Mouse (Mus musculus) CD4-positive, CD25-positive, alpha-beta regulatory T cell, adult 9 weeks (primary cell): ENCODE results near the gene Gm9972. TPM values are rescaled to one million over a fixed set of nuclear protein-coding genes. Genes with fewer than 3 reads are reported as not detected.

Source experiments
- polyA plus RNA-seq: library from polyadenylated mRNA; unstranded; fragments of 100-300 nt; shearing (Covaris generic); gene quantifications from one replicate; pipeline ENCODE4 v1.2.1, GENCODE M21; 2017

The Gm9972 gene
- polyA plus RNA-seq: not detected

GRCm38 (mm10) chr11:43035446-43035845 is at the start of gene Gm9972:
Gene Gm9972 (plus strand): TSS chr11:43035746.

Other genes with a start within 250 kb of the Gm9972 start
- 0.04 TPM for gene Atp10b, start 114.1 kb downstream of the Gm9972 start, polyA plus RNA-seq